Mouse (Mus musculus): ENCODE results near the gene Kalrn.

Kalrn gene

DNA sequence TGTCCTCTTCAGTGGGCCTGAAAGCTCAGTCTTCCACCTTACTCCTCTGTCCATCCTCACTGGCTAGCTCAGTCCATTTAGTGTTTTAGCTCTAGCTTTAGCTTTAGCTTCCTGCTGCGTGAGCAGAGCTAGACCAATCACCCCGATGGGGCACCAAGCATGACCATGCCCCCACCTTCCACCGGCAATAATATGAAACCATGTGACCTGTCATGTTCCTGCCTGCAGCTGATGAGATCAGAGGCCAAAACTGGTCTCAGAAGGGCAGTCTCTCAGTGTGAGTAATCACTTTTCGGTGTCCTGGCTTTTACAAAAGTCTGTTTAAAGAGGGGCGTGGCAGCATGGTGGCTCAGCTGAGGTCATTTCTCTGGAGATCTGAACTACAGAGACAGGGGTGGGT is 364.6 kb downstream of the Kalrn start:
- in situ Hi-C loops (cut with MboI, MseI): no loop called here

DNA sequence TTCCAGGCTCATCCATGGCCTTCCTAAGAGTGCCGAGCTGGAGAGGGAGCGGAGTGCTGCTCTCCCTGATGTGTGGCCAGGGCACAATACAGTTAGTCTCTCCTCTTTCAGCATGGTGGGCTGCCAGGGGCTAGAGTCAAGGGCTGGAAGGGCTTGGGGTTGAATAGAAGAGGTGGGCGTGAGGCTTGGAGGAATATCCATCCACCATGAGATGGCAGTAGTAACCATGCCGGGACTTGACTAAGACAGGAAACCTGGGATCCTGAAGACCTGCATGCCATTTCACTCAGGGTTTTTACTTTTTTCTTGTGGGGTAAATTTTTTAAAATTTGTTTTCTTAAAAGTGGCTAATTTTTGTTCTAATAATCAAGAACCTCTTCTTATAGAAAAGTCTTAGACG is 365.4 kb downstream of the Kalrn start:
- in situ Hi-C loops (cut with MboI, MseI): no loop called here

GRCm38 (mm10) chr16:34204527-34205139 is 368.7 kb downstream of the Kalrn start:
- in situ Hi-C loops (cut with MboI, MseI): no loop called here

GRCm38 (mm10) chr16:34199543-34199942 is 373.8 kb downstream of the Kalrn start:
- in situ Hi-C loops (cut with MboI, MseI): loop anchor here (5.0 kb wide), 1 partner anchor 93 kb away; no protein-coding TSS in a partner anchor

GRCm38 (mm10) chr16:34192959-34193842 is 380.1 kb downstream of the Kalrn start:
- in situ Hi-C loops (cut with MboI, MseI): no loop called here

GRCm38 (mm10) chr16:34184721-34185120 is 388.6 kb downstream of the Kalrn start:
- in situ Hi-C loops (cut with MboI, MseI): no loop called here

GRCm38 (mm10) chr16:34183186-34183585 is 390.1 kb downstream of the Kalrn start:
- in situ Hi-C loops (cut with MboI, MseI): no loop called here

DNA sequence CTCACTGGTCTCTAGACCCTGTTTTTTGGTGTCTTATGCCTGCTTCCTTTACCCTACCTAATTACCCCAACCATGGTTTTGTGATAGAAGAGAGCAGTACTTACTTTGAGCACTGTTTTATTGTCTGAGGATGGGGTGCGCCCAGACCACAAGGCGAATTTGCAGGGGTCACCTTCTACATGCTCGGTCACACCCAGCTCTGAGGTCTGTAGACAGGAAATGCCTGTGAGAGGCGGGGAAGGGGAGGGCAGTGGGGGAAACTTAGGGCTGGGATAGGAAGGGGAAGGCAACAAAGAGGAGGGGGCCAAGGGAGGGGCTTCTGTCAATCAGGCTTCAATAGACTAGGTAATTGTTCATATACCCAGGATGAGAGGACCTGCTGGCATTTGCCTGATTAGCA is 397.7 kb downstream of the Kalrn start:
- in situ Hi-C loops (cut with MboI, MseI): no loop called here

GRCm38 (mm10) chr16:34172572-34173181 is 400.7 kb downstream of the Kalrn start:
- in situ Hi-C loops (cut with MboI, MseI): no loop called here

GRCm38 (mm10) chr16:34167042-34167441 is 406.3 kb downstream of the Kalrn start:
- in situ Hi-C loops (cut with MboI, MseI): no loop called here

DNA sequence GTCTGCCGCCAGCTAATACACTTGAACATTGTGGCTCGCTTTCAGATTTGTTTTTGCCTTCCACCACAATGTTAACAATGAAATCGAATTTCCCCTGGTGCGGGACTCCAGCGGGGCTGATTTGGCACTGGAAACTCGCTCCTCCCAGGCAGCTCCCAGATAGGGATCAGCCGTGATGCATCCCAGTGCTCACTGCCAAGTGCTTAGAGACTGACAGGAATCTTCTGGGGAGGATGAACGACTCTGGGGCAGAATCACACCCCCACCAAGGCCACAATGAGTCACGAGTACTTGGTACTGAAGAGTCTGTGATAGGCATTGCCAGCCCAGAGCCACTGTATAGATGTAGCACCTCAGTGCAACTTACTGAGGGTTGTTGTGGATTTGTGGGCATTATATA is 410.2 kb downstream of the Kalrn start:
- in situ Hi-C loops (cut with MboI, MseI): no loop called here

DNA sequence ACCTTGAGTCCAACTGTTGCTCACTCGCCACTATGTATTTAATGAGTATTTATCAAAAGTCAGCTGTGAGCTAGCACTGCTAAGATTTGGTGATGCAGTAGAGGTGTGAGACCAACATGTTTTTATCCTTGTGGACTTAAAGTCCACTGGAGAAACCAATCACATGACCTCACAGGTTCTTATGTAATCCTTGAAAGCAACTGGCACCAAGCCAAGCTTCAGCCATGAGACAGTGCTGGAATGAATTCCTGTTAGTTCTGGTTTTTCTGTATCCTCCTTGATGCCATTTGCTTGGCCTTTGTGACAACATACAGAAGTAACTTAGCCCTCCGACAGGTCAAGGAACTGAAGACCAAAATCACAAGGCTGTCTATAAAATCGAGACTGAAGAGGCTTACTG is 413.8 kb downstream of the Kalrn start:
- in situ Hi-C loops (cut with MboI, MseI): no loop called here

DNA sequence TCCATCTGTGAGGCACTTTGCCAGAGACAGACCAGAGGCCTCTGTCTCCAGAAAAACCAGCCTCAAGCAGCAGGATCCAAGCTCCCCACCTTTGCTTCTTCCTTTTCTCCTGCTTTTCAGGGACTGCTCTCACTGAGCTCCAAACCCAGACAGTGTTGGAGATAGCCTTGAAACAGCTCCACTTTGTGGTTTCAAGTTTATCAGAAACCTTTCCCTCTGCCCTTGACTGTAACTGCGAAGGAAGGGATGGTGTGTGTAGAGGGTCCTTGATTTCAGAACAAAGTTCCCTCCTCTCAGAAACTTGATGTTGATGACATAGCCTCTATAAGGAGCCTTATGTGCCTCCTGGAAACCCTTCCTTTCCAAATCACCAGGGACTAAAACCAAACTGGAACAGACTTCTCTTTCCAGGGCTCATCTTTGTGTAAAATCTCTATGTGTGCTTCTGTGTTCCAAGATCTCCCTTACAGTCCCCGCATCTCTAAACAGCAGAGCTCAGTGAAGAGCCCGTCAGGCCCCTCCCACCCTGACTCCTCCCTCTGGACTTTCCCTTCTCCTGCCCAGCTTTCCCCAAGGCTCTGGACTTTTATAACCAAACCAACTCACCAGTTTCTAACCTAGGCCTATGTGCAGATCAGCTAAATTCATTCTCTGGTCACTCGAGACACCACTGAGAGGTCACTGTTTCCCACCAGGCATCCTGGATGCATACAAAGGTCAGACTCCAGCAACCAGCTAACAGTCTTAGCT is 415.8 kb downstream of the Kalrn start:
- in situ Hi-C loops (cut with MboI, MseI): no loop called here

DNA sequence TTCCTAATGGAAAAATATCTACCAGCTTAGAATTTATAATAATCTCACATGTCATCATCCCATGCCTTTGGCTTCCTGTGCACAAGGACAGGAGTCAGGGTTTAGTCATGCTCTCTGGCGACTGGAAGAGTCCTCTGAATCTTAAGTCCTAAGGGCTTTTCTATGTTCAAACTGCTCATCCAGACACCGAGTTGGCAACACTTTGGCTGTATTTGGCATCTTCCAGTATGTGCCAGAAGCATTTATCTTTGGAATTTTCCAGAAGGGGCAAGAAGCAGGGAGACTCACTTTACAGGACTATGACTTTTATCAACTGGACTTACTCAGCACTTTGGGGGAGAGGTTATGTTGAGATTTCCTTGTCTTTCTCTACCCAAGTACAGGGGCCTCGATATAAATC is 417.6 kb downstream of the Kalrn start:
- in situ Hi-C loops (cut with MboI, MseI): no loop called here

DNA sequence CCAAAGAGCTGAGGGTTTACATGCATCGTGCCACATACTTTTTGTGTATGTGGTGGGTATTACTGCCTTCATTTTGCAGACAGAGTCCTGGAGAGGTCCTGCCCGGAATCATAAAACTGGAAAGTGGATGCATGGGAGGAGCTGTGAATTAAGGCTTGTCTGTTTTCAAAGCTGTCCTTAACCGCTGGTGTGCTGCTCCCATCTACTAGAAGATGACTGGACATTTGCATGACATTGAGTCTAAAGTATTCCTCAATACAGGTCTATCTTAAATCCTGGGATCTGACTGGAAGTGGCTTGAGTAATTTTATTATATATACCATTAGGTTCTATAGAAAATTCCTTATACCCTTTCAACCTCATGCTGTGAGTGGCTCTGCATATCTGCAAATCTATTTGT is 418.4 kb downstream of the Kalrn start:
- in situ Hi-C loops (cut with MboI, MseI): no loop called here

- in situ Hi-C loops (cut with MboI, MseI): no loop called here
Measured at GRCm38 (mm10) chr16:34151528-34152071, 421.7 kb downstream of the Kalrn start.

DNA sequence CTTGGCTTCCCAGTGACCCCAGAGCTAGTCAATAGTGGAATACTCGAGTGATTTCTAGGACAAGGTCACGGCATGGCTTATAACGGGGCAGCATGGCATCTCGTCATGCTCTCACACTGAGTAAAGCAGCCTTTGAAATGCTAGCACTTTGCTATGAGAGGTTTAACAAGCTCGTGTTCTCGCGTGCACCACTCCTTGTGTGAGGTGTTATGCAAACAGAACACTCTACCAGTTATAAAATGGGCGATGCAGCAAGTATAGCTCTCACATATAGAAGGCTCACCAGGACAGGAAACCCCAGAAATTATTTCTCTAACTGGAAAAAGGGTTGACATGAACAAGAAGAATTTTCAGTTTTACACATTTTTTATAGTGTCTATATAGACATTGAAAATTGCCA is 431.7 kb downstream of the Kalrn start:
- in situ Hi-C loops (cut with MboI, MseI): no loop called here

DNA sequence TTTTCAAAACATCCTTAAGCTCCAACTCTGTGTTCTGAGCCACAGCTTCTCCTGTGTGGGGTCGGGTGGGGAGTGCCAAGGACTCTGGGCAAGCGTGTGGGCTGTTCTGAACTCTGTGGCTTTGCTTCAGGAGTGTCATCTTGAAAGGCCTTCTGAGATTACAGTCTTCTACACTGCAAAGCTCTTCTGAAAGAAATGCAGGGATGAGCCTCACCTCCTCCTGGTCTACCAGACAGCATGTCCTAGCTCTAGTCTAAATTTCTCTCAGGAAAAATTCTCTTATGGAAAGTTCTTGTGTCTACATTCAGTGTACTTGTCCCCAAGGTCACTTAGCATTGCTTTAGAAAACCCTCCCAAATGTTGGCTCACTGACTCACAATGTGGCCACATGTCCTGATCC is 438.3 kb downstream of the Kalrn start:
- in situ Hi-C loops (cut with MboI, MseI): no loop called here

- in situ Hi-C loops (cut with MboI, MseI): no loop called here
Measured at GRCm38 (mm10) chr16:34134628-34135027, 438.7 kb downstream of the Kalrn start.

- in situ Hi-C loops (cut with MboI, MseI): no loop called here
Measured at GRCm38 (mm10) chr16:34125595-34125994, 447.7 kb downstream of the Kalrn start.

- in situ Hi-C loops (cut with MboI, MseI): no loop called here
Measured at GRCm38 (mm10) chr16:34122486-34122885, 450.8 kb downstream of the Kalrn start.

DNA sequence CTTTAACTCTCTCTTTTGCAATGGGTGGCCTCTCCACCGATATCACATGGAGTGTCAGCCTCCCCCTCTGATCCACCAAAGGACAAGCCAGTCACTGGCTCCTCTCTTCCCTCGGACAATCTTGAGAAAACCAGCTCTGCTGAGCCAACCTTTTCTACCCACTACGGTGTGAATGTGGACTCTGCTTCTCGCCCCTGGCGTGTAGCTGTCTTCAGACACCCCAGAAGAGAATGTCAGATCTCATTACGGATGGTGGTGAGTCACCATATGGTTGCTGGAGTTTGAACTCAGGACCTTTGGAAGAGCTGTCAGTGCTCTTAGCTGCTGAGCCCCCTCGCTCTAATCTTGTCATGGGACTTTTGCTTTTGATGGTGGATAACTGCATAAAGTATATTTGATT is 452.0 kb downstream of the Kalrn start:
- in situ Hi-C loops (cut with MboI, MseI): no loop called here
